ENCODE assay signal across 20 mouse cellular contexts in genomic region chr13:33569318-33569717, GRCm38 (mm10).
"Had no signal": no experiment of that assay in that cellular context is flagged by ENCODE, and none has a peak within 500 bp of the region (broad histone marks: within the 10 kb centered on the region; RNA-seq: fewer than 3 reads in every experiment).

No protein-coding gene starts in this region.

- H3K4me3 ChIP-seq: limb, embryonic 12.5 days; limb, embryonic 15.5 days; liver, embryonic 12.5 days; liver, embryonic 15.5 days; neural tube, embryonic 12.5 days; neural tube, embryonic 15.5 days; stomach, embryonic 15.5 days had no signal

- H3K4me2 ChIP-seq: limb, embryonic 12.5 days; limb, embryonic 15.5 days; liver, embryonic 12.5 days; liver, embryonic 15.5 days; midbrain, embryonic 11.5 days; neural tube, embryonic 12.5 days; neural tube, embryonic 15.5 days; stomach, embryonic 15.5 days had no signal

- H3K9me3 ChIP-seq: limb, embryonic 15.5 days; stomach, embryonic 15.5 days had no signal

- DNase-seq: kidney, adult 2 months; kidney, postnatal 10 days; kidney, postnatal 36 days; left cerebral cortex, postnatal 4 days; lung, adult 2 months; lung, postnatal 14 days; midbrain, embryonic 14.5 days; right cerebral cortex, postnatal 25 days; spleen, adult 18-20 months; thymus, postnatal 36 days had no signal

- H3K27me3 ChIP-seq: limb, embryonic 12.5 days; limb, embryonic 15.5 days; liver, embryonic 12.5 days; liver, embryonic 15.5 days; neural tube, embryonic 12.5 days; neural tube, embryonic 15.5 days; stomach, embryonic 15.5 days had no signal

- H3K36me3 ChIP-seq: limb, embryonic 12.5 days; limb, embryonic 15.5 days; liver, embryonic 12.5 days; liver, embryonic 15.5 days; neural tube, embryonic 12.5 days; neural tube, embryonic 15.5 days; stomach, embryonic 15.5 days had no signal

- H3K27ac ChIP-seq: limb, embryonic 12.5 days; limb, embryonic 15.5 days; liver, embryonic 12.5 days; liver, embryonic 15.5 days; macrophage; neural tube, embryonic 12.5 days; neural tube, embryonic 15.5 days; stomach, embryonic 15.5 days had no signal

- H3K9ac ChIP-seq: limb, embryonic 12.5 days; limb, embryonic 15.5 days; liver, embryonic 12.5 days; liver, embryonic 15.5 days; neural tube, embryonic 12.5 days; neural tube, embryonic 15.5 days; stomach, embryonic 15.5 days had no signal

- ATAC-seq: intestine, postnatal 0 days; liver, embryonic 12.5 days had no signal

- H3K4me1 ChIP-seq: limb, embryonic 12.5 days; limb, embryonic 15.5 days; liver, embryonic 12.5 days; liver, embryonic 15.5 days; neural tube, embryonic 12.5 days; neural tube, embryonic 15.5 days; stomach, embryonic 15.5 days had no signal
